Mouse (Mus musculus) stomach, postnatal 0 days (tissue): ENCODE results near the gene Chrnb4.

Experiments
- CTCF ChIP-seq: IDR thresholded peaks from 2 replicates; pipeline ENCODE4 v1.5.1; 2016; ENCODE audit warnings: antibody characterized with exemption, low read depth, mild to moderate bottlenecking, moderate library complexity
- EP300 ChIP-seq: optimal IDR thresholded peaks from 2 replicates; pipeline ENCODE3; 2016; ENCODE audit warnings: antibody characterized with exemption

- no peak for TF ChIP-seq CTCF
- TF ChIP-seq EP300, result no peak
Measured at GRCm38 (mm10) chr9:55083154-55083913, 34.8 kb upstream of the Chrnb4 start.
